Mouse (Mus musculus): ENCODE measurements at regions not wholly inside any gene's neighbourhood (a gene's known extent, or its start where the extent isn't known, plus 50 kb on each side); places are given as distances from the start of the nearest gene placed in this dataset.

GRCm38 (mm10) chr3:149324088-149324487 is 333.7 kb upstream of the Adgrl2 start:
- TF ChIP-seq CTCF (IDR thresholded peaks at IDR 0.05) (no peak), POLR2A (IDR thresholded peaks at IDR 0.05; ENCODE audit: insufficient read depth, low read depth, low read length) (no peak), EP300 (IDR thresholded peaks at IDR 0.05; ENCODE audit: insufficient read depth, low read depth, low read length) (no peak)
